Mouse (Mus musculus) frontal cortex, postnatal 10 days (tissue): ENCODE data around the gene Mptx2.
"Not testable (repeated sequence)": the region's sequence is repeated elsewhere in the genome, so short reads cannot be mapped to it uniquely, and the experiment has no call there.

Experiments
- DNase-seq, 2 experiments: peaks; one replicate each; pipeline ENCODE4 v3.0.0; 2022; ENCODE audit warnings: low spot score in 2 of 2, mixed read lengths in 1 of 2

Mptx2 gene

DNA sequence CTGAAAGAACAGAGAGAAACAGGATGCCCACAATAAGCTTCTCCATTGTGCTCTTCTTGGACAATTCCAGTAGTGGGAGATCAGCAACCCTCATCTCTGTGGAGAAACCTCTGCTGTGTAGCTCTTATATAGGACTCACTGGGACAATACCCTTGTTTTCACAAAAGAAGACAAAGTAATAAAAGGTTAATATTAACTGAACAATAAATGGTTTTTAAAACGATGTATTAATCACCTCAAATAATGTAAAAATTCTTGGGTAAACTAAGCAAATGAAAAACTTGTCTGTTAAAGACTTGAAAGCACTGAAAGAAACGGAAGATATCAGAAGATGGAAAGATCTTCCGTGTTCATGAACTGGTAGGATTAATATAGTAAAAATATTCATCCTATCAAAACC, at the start of gene Mptx2:
Gene Mptx2 (minus strand): TSS at position 101 of the 400 bp plus-strand sequence.
- no peak for DNase-seq

DNA sequence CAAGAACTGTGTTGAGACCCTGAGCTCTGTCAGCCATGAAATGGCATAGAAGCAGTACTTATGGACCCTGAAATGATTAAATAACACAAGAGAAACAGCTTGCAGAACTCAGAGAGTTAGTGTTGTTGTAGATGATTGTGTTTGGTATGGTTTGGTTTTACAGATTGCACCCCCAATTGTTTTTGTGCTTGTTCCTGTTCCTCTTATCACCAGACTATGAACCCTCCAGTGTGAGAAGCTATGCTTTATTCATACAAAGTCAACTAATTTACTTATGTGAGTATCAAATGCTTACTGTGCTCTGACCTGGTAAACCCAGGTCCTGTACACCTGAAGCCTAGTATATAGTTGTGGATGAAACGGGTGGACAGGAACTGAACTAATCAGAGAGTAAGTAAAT, 49.0 kb upstream of the Mptx2 start:
- no peak for DNase-seq

DNA sequence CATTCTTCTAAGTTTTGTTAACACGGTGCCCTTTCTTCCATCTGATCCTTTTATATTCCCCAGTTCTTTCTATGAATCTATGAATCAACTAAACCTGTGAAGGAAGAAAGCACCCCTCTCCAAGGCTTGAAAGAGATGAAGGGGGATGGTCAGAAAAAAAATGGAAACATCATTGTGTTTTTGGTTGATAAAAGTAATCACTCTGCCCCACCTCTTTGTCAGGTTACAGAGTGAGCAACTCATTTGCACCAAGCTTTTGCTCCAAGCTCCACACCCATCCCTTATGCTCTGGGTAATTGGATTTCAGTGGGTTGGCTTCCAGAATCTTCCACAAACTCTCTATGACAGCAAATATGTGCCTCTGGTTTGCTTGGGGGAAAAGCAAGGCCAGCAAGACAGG, 47.8 kb upstream of the Mptx2 start:
- no peak for DNase-seq

DNA sequence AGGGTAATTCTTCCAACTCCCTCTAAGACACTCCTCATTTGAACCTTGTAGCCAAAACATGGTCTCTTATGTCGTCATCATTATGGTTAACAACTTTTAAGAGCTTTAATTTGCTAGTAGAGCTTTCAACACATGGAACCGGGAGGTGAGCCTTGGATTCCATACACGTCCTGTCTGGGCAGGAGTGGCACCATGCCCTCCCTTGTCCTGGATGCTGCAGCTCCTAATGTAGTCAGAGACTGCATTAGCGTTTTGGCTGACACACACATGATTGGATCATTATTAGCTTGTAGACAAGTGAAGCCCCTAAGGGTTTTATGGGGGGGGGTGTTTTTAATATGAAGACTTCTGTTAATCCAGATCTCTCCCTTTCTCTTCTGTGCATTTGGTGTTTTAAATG, 47.4 kb upstream of the Mptx2 start:
- DNase-seq, result no peak

DNA sequence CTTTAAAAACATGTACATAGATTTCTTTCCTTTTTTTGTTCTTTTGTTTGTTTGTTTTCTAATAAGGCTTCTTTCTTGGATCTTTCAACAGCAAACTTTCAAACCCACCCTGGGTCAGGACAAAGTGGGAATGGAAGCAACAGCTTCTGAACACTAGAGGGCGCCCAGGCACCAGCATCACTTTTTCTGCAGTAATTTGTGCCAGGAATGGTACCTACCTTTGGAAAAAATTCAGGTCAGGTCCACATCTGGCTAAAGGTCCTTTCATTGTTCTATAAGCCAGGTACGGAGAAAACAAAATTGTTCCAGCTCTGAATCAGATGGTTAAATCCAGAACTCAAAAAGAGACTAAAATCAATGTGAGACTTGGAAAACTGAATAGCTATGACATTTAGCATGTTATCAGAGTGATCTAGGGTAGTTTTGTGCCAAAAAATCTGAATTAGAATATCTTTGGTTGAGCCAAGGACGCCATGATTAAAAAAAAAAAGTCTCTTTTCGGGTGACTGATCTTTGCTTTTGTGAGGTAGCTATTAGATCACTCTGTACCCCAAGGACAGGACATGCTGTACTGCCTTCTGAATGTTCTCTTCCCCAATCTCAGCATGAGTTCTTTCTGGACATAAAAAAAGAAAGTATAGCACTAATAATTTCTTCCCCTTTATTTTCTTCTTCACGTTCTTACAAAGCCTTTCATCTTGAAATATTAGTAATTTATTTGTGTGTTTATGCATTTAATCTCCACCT, 46.4 kb upstream of the Mptx2 start:
- no peak for DNase-seq

DNA sequence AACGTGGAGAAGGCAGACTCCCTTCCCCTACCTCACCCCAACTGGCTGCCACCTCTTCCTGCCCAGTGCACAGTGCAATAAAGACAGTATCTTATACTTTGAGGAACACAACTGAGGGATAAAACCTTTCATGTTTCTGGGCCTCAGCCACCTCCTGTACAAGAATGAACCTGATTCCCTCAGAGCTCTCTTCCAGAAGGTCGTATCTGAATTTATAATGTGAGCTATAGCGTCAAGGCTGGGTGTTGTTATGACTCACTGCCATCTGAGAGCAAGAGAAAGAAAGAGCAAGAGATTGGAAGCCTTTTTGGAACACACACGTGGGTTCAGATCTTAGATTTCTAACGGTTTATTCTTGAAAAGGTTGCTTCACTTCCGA, 44.7 kb upstream of the Mptx2 start:
- DNase-seq, result no peak

DNA sequence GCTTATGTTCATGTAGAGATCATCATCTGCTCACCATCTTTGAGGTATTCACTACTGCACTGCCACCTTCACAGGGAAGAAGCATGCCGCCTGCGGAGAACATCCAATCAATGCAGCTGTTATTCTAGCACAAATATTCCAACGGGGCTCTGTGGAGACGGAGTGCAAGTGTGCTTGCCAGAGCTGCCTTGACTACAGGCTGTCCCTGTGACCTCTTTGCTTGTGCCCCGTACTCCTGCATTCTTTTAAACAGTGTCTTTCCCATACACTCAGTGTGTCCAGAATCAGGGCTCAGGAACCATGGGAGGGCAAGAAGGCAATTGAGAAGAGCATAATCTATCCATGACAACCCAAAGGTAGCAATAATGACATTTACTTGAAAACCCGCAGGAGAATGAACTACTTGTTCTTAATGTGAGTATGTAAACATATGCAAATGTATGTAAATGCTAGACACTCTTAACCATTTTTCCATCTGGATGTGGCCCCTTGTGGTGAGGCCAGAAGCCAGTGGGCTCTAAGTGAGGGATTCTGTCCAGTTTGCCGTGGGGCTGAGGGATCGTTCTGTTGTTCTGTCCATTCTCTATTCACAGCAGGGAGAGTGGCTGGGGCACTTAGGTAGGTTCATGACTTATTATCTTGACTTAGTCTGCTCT, 44.1 kb upstream of the Mptx2 start:
- DNase-seq, result no peak

DNA sequence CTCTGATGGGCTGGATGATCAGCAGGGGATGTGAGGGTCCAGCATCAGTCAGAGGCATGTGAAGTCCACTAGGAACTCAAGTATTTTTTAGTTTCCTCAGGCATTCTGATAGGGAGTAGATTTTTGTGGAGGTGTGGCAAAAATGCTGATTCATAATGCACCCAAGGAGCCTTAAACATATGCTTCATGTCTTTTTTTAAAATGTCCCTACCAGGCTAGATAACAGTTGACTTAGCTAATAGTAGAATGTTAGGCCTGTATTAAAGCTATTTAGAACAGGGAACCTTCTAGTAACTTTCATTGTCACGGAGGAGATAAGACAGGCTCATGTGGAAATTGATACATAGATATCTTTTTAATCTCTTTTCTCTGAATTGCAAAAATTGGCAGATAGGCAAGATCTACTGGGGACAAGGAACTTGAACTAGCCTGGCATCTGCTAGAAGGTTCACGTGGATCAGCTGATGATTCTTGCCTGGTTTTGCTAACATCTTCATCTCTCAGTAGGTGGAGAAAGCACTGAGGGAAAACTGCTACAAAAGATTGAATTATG, 40.4 kb upstream of the Mptx2 start:
- DNase-seq, result no peak

DNA sequence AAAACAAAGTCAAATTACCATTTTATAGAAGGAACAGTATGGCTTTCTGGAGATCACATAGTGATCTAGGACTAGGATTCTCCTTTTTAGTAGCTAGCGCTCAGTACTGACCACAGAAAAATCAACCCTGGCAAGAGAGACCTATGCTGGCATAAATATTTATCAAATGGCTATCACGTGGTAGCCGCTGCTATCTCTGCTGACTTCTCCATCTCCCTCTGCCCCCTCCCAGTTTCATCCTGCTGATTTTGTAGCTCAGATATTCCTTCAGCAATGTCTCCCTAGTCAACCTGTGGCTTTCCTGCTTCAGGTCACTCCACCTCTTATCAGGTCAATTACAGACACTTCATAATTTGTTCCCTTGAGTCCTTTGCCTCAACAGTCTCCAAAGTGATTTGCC, 38.1 kb upstream of the Mptx2 start:
- no peak for DNase-seq

DNA sequence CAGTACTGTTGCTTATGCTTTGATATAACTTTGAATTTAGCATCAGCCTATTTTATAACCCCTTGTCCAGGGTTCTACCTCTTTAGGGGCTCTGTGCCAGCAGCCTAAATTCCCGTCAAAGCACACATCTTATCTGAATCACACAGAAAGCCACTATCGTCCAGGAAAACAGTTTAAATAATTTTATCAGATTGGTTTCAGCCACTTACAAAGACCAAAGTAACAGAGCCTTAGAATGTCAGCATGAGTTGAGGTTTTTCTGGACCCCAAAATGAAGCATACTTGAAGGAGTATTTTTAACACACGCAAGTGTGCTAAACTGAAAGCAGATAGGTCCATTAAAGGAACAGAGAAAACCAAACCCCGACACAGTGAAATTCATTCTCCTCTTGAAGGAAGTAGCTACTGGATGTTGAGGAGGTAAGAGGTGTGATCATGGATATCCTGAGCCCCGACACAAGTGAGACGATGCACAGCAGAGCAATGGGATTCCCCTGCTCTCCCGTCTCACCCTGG, 36.0 kb upstream of the Mptx2 start:
- DNase-seq, result not testable (repeated sequence)

DNA sequence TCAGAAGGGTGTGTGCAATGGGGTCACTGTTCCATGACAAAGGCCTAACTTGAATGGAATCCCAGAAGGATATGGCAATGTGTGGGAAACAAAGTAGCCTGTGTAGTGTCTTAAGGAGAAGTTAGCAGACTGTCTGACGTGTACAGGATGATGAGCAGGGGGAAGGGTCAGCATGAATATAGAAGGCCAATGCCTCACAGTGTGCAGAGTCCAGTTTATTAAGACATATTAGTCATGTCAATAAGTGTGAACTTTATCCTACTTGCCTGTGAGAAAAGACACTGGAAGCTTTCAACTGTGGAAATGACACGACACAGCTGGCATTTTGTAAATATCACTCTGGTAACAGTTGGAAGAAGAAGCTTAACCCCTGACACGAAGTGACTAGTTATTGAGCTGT, 25.2 kb upstream of the Mptx2 start:
- not testable (repeated sequence) for DNase-seq

DNA sequence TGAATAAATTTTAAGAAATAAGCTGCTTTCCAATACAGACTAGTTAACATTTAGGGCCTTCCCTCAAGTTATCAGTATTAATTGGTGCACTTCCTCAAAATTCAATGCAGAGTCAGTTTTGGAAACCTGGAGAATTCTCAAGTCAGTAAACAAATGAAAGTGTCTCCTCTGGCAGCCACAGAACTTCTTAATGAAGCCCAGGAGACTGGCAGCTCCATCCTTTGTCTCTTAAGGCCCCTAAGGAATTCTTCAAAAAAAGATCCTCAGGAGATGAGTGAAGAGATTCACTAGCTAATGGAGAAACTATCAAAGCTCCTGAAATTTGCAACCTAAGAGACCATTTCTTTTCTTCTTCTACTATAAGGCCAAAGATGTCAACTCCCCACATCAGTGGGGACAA, 11.9 kb downstream of the Mptx2 start, which contains the start of gene Olfr418:
Gene Olfr418 (plus strand): TSS at position 301 of the 400 bp plus-strand sequence.
- no peak for DNase-seq

DNA sequence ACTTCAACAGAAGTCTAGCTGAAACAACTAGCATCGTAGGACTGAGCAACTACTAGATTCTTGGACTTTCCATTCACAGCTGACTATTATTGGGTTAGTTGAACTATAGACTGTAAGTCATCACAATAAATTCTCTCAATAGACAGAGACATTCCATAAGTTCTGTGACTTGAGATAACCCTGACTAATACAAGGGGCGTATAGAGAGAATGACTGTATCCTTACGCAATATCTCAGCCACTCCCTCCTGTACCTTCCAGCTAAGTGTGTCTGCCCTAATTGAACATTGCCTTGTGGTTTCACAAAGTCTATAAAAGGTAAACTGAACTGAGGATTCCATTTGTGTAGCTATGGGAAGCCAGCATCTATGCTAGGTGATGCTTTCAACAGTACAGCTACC, 27.7 kb downstream of the Mptx2 start:
- no peak for DNase-seq

DNA sequence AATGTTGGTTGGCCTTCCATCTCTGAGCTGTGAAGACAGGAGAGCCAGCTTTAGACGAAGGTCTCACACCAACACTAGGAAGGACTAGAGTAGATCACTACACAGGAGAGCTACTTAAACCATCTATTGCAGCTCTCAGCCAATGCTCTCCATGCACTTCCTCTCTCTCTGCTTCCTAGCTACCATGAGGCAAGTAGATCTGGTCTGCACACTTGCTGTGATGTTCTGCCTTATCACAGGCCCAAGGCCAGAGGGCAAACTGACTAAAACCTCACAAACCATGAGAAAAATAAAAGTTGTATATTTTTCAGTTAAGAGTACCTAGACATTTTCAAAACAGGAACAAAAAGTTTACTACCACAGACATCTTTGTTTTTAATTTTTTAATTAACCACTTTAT, 40.6 kb downstream of the Mptx2 start:
- DNase-seq, result not testable (repeated sequence)

DNA sequence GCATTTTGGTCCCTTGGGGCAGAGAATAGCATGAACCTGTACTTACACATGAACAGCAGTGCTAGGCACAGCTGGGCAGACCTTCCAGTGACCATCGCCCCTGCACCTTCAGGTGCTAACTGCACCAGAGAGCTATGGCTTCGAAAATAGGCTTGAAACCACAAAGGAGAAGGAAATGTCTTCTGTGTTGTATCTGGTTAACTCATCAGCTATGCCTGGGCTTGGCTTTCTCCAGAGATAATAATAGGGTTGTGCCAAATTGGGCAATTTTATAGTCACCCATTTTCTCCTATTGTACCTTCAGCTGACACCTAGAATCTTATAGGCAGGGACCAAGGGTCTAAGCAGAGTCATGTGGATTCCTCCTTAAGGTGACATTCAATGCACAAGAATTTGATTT, 50.5 kb downstream of the Mptx2 start, which contains the start of gene Fcer1a:
Gene Fcer1a (minus strand): TSS at position 134 of the 400 bp plus-strand sequence.
- DNase-seq, result no peak
